Mouse (Mus musculus) thymus, adult 2 months (tissue): ENCODE data around the gene Gm13694.
"Not testable (repeated sequence)": the region's sequence is repeated elsewhere in the genome, so short reads cannot be mapped to it uniquely, and the experiment has no call there.

Experiments used
- CTCF ChIP-seq: fragments of 200-500 bp; IDR thresholded peaks from 2 replicates; pipeline ENCODE4 v1.5.1; 2012; ENCODE audit warnings: mild to moderate bottlenecking, control low read depth, low read length, moderate library complexity, borderline replicate concordance; ENCODE audit not compliant: control insufficient read depth, poor library complexity, insufficient read depth; ENCODE audit errors: extremely low read depth
- POLR2A ChIP-seq: fragments of 200-500 bp; IDR thresholded peaks from 2 replicates; pipeline ENCODE4 v1.6.1; 2012; ENCODE audit warnings: mild to moderate bottlenecking, low read length, control low read depth, moderate library complexity; ENCODE audit not compliant: control insufficient read depth, poor library complexity, insufficient read depth; ENCODE audit errors: extremely low read depth

DNA sequence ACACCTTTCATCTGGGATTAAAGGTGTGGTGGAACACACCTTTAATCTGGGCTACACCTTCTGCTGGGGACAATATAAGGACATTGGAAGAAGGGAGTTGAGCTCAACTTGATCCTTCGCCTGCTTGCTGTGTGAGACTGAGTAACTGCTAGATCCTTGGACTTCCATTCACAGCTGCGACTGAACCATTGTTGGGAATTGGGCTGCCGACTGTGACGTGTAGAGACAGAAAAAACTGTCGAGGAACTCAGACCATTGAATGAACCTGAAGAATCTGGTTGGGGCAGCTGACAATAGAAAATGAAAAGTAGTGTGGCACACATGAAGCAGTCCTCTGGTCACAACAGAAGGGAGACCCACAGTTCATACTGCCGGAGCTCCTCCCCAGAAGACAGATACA, 11.7 kb upstream of the Gm13694 start, which contains the start of gene Gm13695:
- TF ChIP-seq POLR2A, CTCF: not testable (repeated sequence)
